Mouse (Mus musculus): ENCODE results near the gene Celf3.
A peak's percentile ranks its signal among the peaks of the same experiment; 100 is the strongest.

The Celf3 gene

DNA sequence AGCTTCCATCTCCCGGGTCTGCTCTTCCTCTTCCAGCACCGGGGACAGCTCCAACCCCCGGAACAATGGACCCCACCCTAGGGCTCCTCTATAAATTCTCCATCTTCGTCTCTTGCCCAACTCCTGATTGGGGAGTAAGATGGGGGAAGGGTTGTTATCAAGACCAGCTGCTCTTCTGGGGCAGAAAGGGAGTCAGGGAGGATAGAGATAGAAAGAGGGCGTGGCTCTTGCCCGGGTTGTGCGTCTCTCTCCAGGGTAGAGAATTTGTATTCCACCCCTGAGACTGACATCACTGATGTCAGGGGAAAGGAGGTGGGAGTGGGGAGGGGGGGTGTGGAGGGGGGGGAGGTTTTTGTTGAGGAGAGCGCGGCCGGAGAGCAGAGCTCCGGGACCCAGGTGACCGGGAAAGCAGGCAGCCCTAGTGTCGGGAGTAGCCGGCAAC lies at the start of gene Celf3:
Celf3 (plus strand) TSS at position 315 of the 442 bp plus-strand sequence.
- peak in 1 of 2 experiments; percentile 12 for DNase-seq

DNA sequence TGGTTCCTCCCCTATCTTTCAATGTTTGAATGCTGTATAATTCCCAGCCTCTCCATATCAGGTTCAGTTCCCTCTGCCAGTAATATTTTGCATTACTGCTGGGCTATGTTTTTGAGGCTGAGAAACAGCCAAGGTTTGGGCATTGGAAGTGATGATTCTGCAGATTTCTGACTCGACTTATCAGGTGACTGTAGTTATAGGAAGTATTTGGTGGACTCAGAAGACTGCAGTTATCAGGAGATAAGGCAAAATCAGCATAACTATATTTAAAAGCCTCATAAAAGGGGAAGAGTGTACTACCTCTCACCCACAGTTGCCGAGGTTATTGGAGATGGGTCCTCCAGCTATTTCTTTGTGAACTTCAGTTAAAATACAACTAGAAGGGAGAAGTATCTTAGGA lies 47.1 kb upstream of the Celf3 start:
- no peak for DNase-seq

DNA sequence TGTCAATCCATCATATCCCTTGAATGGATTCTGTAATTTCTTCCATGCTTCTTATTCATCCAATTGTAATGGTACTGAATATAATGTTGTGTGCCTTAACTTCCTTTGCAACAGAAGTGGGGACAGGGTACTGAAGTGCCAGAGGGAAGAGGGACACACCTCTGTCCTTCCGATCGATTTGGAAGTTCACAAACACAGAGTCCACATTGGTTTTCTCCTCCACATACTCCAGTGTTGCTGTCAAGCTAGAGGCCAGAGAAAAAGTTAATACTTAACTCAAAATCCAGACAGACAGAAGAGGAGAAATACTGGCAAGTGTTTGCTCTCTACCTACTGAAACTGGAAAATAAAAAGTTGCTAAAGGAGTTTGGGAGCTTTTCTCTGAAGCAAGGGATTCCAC lies 43.8 kb upstream of the Celf3 start:
- DNase-seq: no peak

DNA sequence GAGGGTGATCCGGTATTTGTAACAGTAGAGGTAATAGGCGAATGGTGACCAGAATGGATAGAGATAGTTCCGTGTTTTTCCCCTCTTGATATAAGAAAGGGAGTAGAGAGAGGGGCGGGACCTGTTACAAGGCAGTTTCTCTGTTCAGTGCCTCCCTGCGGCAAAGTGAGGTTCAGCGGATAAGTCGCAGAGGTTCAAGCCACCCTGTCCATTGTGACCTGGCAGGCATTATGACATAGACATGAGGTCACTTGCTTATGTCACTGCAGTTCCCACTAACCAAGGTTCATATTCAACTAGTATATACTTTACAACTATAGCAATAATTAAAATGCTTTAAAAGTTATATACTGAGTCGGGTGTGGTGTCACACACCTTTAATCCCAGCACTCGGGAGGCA lies 41.7 kb upstream of the Celf3 start:
- DNase-seq: no peak

DNA sequence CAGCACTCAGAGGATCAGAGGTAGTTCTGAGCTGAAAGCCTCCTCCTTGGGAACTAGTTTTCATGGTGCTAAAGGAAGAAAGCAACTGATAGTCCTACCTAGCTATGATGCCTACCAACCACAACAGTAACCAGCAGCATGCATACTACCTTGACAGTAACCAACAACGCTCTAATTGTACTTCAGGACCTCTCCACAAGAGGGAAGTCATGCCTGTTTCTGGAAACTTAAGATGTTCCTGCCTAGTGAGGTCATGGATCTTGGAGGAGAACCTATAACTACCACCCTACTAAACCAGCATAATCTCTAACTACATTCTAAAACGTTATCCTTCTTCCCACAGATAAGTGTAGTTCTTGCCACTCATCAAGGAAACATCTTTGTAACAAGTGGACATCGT lies 36.9 kb upstream of the Celf3 start:
- peak in 1 of 2 experiments; percentile 8 for DNase-seq

DNA sequence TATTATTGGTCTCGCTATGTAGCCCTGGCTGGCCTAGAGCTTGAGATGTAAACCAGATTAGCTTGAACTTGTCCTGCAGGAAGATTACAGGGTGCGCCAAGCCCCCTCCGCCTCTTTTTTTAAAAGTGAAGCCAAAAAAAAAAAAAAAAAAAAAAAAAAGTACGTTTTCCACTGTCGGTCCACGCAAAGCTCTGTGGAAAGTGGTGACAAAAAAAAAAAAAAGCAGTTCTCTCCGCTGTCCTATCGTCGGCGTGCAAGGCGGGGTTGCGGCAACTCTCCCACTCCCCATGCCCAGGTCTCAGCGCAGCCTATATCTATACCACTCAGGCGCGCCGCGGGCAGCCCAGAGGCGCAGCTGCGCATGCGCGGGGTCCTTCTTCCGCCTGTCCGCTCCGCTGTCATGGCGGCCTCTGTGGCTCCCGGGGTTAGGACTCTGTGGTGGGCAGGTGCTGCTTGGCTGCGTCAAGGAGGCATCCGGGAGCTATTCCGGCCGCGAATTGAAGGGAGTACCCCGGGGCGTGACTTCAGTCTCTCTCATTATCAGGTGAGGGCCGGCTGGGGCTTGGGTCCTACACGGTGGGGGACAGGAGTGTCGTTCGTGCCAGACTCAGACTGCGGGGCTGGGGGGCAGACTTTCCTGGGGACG lies 35.0 kb upstream of the Celf3 start, which contains the start of gene Mrpl9:
Mrpl9 (plus strand) TSS at position 368 of the 646 bp plus-strand sequence.
- peak; percentile 95 to 97 for DNase-seq

DNA sequence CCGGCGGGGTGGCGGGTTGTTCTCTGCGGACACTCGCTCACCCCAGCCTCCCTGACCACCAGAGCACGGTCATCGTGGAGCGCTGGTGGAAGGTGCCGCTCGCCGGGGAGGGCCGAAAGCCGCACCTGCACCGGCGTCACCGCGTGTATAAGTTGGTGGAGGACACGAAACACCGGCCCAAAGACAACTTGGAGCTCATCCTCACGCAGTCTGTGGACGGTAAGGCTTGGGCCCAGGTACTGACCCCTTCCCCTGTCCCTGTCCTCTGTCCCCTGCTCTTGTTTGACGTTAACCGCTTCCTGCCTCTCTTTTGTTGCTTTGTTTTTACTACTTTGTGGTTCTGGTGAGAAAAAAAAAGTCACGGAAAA lies 34.5 kb upstream of the Celf3 start, which contains the start of gene Oaz3:
Oaz3 (minus strand) TSS at position 319 of the 368 bp plus-strand sequence.
- DNase-seq: no peak

DNA sequence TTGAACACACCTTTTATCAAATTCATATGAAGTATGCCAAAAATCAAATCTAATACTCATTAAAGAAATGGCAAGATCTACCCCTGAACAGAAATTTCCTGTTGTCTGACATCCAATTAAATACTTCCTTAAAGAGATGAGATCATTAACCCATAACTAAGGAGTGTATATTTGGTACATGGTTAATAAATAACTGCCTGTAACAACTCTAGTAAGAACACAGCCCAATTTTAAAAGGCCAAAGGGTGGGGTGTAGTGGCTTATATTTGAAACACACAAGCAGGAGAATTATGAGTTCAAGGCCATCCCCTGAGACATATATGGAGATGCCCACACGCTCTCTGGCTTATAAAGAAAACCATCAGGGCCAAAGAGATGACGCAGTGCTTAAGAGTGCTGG lies 28.7 kb upstream of the Celf3 start:
- DNase-seq: no peak

DNA sequence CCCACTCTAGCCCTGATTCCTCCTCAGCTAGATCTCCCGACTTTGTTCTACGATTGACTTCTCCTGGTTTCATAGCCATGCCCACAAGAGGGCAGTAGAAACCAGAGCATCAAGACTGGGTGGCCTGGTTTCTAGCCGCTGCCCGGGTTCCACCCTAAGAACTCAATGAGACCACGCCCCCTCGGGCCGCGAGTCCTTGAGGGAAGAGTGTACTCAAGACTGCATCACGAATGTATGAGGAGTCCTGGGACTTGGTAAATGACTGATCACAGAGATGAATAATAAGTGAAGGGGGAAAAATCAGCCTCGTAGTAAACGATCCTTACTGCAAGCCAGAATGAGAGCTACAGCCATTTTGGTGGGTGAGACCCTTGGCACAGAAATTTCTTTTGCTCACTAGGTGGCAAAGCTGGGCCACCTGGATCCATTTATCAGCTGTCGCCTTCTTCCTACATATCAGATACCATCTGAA lies 21.5 kb upstream of the Celf3 start:
- peak; percentile 70 to 71 for DNase-seq

DNA sequence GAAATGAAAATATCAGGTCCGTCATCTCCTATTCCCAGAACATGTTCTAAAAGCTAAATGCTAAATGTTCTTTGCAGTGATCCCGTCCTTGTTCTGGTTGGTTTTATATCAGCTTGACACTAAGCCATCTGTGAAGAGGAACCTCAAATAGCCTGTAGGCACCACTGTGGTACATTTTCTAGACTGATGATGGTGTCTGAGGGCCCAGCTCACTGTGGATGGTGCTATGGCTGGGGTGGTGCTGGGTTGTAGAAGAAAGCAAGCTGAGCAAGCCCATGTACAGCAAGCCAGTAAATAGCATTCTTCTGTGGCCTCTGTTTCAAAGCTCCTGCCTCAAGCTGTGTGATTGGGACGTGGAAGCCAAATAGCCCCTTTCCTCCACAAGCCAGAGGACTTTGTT lies 21.0 kb upstream of the Celf3 start:
- DNase-seq: no peak

DNA sequence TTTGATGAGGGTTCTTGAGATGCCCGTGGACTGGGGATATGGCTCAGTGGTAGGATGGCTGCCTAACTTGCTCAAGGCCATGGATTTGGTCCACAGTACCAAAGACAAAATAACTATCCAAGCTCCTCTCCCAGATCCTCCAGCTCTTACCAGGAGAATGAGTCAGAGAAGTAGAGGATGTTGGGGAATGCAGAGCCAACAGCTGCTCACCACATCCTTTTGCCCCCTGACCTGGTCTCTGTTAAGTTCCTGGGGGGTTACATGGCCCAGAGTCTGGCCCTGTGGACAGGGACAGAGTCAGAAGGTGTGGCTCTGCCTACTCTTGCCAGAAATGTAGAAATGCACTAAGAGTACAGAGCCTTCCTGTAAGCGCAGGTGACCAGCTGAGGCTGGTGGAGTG lies 18.3 kb upstream of the Celf3 start:
- DNase-seq: no peak

DNA sequence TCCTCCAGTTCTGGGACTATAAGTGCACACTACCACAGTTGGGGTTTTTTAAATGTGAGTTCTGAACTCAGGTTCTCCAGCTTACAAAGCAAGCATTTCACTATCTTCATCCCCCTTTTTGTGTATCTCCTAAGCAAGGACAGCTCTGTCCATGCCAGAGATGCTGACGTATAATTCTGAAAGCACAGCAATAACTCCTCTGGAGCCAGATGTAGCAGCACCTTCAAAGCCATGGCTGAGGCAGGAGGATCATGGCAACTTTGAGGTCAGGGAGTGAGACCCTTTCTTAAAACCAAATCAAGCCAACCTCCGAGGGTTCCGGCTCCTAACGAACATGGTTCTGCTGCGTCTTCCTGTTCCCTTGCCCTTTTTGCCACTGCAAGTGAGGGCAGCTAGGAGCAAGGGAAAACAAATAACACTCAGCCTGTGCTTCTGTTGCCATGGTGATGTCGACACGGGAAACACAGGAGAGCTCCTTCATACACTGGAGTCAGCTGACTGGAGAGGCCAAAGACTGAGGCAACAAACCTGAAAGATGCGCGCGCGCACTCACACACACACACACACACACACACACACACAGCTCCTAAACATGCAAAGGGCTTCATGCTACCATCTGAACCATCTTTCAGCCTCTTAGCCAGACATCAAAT lies 14.0 kb upstream of the Celf3 start:
- no peak for DNase-seq

DNA sequence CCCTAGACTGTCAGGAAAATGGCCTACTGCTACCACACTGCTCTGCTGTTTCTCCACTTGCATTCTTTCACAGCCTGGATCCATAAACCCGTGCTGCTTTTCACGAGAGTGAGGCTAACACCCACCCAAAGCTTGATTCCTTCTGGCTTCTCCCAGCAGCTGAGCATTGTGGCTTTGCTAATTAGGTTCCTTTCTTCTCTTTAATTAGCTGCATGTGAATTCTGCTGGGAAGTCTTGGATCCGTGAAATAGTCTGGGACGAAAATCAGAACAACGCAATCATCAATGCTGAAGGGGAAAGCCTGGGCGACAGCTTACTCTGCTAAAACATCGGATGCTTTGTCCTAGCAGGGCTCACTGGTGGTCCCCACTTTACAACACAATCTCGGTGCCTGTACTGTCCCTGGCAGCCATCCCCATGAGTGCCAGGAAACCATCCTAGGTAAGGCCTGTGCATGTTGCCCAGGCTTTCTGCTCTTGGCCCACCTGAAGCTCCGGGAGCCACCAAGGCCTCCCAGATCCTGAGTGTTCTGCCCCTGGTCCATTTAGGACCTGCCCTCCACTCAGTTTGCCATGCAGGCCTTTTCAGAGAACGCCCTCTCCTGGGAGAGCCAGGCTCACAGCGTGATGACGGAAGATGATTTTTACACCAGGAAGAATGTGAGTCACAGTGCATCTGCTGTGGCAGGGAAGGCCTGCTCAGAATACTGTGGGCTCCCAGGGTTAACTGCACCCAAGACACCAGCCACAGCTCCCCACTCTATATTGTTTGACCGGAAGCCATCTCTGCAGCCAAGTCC lies 12.3 kb upstream of the Celf3 start:
- no peak for DNase-seq

DNA sequence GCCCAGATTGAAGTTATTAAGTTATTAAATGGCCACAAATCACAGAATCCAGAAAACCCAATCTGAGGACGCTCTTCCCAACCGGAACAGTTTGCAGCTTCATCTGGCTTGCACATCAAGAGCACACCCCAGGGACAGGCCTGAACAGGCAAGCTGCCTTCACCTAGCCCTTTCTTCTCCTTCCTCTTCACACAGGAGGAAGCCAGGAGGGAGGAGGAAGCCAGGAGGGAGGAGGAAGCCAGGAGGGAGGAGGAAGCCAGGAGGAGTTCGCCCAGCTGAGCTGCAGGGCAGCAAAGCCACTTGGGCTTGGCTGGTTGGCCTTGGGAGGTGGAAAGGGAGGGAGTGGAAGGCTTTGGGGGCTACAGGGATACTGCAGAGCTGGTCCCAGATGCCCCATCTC lies 9.2 kb upstream of the Celf3 start:
- no peak for DNase-seq

DNA sequence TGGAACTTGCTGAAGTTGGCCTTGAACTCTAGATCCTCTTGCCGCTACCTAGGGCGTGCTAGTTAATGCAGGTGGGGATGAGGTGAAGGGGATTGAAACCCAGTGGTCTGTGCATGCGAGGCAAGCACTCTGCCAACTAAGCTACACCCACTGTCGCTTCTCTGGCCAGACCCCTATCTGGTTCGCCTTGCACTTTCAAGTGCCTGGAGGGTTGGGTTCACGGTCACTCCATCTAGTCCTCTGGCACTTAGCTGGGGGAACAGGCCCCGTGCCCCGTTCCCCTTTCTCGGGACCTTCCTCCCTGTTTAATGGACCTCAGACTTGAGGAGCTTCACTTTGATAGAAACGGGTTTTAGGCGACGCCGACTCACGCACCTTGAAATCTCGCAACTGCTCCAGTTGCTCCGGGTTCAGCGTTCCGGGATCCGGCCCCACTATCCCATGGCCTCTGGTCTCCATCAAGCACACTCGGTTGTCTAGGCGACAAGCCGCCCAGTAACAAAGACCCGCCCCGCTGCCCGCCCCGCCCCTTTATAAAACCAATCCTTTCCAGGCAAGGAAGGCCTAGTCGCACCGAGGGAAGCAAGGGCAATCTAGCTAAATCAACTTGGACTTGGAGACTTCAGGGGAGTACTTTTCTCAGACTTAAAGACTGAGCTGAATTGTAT lies 5.5 kb upstream of the Celf3 start:
- no peak for DNase-seq

DNA sequence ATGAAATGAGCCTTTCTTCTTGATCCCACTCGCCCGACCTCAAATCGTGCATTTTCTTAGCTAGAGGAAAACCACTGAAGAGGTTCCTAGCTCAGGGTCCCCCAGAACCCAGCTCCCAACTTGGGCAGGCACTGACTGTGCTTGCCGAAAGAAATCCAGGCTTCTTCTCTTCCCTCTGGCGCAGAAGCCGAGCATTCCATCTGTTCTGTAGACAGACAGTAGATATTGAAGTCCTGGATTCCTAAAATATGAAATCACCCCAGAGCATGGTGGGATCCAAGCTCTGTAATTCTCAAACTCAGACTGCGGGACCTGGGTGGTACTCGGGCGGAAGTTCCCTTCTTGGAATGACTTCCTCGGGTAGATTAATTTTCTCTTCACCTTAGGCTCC lies 5.0 kb upstream of the Celf3 start:
- DNase-seq: no peak

DNA sequence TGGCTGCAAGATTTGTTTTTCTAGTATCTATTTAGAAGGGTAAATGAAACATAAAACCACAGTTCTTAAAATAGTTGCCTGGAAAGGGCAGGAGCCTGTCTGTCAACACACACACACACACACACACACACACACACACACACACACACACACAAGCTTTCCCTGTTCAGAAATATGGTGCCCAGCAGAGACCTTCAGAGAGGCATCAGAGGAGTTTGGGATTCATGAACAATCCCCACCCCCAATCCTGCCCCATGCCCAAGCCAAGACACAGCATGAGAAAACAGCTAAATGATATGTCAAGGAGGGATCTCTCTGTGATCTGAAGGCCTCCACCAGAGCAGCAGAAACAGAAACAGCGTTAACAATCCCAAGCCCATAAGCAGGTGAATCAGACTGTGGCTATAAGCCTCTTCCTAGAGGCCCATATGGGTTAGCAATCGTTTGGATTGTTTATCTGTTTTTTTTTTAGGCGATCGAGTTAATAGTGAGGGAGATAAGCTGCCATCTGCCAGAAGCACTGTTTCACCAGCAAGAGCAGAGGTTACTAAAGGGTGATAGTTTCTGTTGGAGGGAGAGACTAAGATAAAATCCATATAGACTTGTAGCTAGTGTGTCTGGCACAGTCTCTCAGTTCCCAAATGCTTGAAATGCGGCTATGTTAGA lies 4.4 kb upstream of the Celf3 start:
- DNase-seq: no peak

DNA sequence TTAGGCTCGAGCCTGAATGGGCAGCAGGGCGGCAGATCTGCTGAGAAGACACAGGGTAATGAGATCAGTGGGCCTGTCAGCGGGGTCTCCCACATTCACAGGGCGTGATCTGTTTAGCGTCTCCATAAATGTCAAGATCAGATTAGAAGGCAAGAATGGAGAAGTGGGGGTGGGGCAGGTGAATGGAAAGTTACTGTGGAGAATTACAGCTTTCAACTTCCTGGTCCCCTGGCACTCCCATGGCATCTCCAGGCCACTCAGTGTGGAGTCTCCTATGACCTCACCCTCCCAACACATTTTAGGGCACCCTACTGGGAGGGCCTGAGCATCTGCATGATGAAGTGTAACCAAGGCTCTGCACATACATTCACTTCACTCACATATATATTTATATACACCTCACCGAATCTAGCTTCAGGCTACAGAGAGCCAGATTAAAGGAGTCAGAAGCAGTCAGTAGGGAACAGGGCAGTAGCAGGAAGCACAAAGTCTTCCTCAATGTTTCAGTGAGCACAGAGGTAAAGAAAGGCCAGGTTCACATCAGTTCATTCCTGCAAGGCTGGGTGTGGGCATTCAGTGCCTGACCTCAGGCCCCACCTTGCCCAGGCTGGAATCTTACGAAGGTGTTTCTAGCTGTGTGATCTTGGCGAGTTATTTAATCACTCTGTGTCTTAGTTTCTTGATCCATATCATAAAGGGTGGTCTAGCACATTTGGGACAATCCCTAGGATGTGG lies 1.6 kb upstream of the Celf3 start:
- no peak for DNase-seq

DNA sequence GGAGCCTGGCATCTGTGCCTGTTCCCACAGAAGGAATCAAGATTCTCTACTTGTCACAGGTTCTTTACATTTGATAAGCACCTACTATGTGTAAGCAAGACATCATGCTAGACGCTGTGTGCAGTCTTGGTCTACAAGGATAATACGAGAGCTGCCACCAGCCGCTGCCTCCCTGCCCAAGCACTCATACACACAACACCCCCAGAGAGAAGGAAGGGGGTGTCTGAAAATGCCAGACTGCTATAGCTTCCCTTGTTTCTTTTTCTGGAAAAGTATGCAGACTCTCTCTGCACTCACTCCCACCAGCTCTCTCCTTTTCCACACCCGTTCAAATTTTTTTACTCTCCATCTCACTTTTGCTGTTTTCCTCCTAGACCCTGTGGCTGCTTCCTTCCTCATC lies 651 bp upstream of the Celf3 start:
- DNase-seq: no peak

DNA sequence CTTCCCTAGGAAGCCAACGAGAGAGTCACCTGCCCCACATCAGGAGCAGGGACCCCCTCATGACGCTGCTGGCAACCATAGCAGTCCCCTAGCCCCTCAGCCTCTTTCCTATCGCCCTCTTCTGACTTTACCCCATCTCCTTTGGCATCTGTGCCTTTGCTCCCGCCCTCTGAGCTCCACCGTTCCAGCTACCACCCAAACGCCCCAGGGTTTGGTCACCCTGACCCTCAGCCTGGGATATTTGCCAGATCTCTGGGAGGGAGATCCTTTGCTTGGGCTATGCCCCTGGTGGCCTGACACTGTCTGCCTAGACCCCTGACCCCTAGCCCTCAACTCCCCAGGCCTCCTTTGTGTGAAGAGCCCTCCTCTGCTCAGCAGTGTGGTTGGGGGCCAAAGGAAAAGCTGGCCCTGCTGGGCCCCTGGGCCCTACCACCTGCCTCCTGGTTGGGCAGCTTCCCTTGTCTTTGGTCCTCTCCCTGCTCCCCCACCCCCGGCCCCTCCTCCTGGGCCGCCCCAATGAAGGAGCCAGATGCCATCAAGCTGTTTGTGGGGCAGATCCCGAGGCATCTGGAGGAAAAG lies 585 bp downstream of the Celf3 start:
- DNase-seq: no peak

DNA sequence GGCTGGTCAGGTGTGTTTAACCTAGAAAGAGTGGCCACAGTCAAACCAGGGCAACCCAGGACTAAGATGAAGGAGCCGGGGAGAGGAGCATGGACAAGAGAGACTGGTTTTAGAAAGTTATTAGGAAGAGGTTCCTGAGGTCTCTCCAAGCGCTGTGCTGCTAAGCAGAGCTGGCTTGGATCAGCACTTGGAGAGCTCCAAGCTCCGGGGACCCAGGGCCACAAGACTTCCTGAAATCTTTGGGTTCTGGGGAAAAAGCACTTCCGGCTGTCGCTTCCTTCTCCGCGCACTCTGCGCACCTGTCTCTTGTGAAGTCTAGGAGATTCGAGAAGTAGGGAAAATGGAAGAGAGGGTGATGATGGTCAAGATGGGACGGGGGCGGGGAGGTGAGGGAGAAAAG lies 1.5 kb downstream of the Celf3 start:
- no peak for DNase-seq
